Mouse (Mus musculus): ENCODE measurements at regions not wholly inside any gene's neighbourhood (a gene's known extent, or its start where the extent isn't known, plus 50 kb on each side); places are given as distances from the start of the nearest gene placed in this dataset.
A peak's percentile ranks its signal among the peaks of the same experiment; 100 is the strongest.
"Not testable (repeated sequence)": the region's sequence is repeated elsewhere in the genome, so short reads cannot be mapped to it uniquely, and the experiment has no call there.

DNA sequence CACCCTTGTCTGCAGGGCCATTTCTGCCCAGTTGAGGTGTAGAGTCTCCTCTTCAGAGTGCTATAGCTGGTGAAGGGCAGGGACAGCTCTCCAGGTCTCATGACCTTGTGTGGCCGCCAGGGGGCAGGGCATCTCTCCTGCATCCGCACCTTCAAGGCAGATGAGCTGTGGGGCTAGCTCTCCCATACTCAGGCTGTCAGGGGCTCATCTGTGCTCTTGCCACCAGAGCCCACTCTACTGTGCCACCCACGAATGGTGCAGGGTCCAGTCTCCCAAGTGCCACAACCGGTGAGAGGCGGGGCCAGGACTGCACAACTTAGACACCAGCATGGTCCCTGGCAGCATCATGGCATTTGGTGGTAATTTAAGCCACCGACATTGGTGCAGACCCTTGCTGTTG is 111.3 kb downstream of the Syt10 start:
- peak; percentile 30 to 40 for DNase-seq (ENCODE audit: low spot score in 2 of 2)

DNA sequence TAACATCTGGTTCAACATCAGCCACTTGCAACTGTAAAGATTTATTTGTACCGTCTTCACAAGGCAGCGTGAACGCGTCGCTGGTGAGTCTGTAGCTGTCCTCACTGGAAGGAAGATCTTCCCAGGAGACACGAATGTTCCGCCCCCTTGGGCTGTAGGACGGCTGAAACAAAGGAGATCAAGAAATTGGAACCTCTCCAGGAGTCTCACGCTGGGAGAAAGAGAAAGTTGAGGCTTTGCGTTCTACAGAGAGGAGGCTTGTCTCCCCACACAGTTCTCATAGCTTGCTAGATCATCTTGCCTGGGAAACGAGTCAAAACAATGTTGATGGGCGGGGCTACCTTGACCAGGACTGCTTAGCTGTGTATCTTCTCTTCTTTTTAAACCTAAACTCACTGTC is 117.3 kb downstream of the Syt10 start:
- peak in 1 of 2 experiments; percentile 8 for DNase-seq (ENCODE audit: low spot score in 2 of 2)

DNA sequence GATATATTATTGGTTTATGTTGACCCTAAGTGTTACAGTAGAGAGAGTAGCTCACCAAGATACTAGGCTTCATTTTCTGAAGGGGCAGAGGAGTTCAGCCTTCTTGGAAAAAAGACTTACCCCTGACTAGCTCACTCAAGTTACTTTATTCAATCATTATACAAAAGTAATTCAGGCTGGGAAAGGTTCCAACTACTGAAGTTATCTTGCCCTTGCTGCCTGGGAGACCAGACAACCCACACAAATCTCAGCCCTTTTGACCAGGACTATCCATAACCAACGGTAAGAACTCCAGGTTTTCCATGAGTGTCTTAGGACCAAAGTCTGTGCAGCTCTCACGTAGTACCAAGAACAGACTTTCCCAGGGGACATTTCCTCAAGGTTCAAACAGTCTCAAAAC is 105.5 kb upstream of the Rabl2 start:
- no peak for DNase-seq (ENCODE audit: low spot score in 2 of 2)

DNA sequence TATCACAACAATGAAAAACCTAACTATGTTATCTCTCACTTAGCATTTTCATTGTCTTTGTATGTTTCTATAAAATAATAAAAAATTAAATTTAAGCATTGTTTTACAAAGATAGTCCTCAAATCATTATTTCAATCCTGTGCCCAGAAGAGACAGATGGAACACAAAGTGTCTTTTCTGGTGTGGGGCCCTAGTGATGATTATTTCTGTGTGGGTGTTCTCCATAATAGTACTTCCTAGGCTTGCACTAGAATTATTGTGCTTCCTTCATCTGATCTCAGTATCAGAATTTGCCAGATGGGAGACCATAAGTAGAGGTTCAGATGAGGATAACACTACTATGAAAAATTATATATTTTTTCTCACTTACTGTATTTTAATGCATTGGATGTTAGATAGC is 84.6 kb upstream of the Rabl2 start:
- DNase-seq (ENCODE audit: low spot score in 2 of 2): no peak

DNA sequence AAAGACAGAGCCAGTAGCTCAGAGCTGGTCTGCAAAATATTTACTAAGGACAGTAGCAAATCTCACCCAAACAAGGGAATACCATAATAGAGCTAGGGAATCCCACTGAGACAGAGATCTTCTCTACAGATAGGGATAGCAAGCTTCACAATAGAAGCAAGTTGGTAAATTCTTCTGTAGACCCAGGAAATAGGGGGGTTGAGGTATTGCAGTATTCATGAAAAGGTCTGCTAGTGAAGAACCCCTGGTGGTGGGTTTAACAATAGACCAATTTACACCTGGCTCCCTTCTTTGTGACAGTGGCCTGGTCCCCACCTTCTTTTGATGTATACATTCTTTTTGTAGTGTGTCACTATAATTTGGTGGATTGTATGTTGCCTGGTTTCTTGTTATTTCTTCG is 64.8 kb upstream of the Rabl2 start:
- not testable (repeated sequence) for DNase-seq (ENCODE audit: low spot score in 2 of 2)
